Comparison of ENCODE assay signal across 12 mouse cellular contexts in genomic region chr11:28812564-28812963, GRCm38 (mm10). TPM values are rescaled to one million over a fixed set of nuclear protein-coding genes. Genes with fewer than 3 reads are reported as not detected.
DNase-seq lines count a peak whose midpoint lies in the region; ATAC-seq and TF ChIP-seq lines count a peak whose summit lies in the region.
"Had no signal": no experiment of that assay in that cellular context is flagged by ENCODE, and none has a peak within 500 bp of the region (broad histone marks: within the 10 kb centered on the region; RNA-seq: fewer than 3 reads in every experiment).

No protein-coding gene starts in this region.

- no peak for TF ChIP-seq CTCF in lung, embryonic 14.5 days (IDR thresholded peaks at IDR 0.05; ENCODE audit: low read depth)
- no peak for TF ChIP-seq CTCF in stomach, postnatal 0 days (IDR thresholded peaks at IDR 0.05; ENCODE audit: low read depth)

- no peak overlapping the region for H3K4me2 ChIP-seq in lung, embryonic 14.5 days
- no peak overlapping the region for H3K4me2 ChIP-seq in stomach, postnatal 0 days (replicated peaks; ENCODE audit: low read depth)
- H3K4me2 ChIP-seq: forebrain, embryonic 13.5 days had no signal

- 46% methylated on average over 2 of the region's 2 CpGs for WGBS in lung, embryonic 14.5 days
- WGBS in stomach, postnatal 0 days, result 23% methylated on average over 2 of the region's 2 CpGs

- H3K4me3 ChIP-seq in lung, embryonic 14.5 days (ENCODE audit: low read depth, low read length), result no peak overlapping the region
- H3K4me3 ChIP-seq in stomach, postnatal 0 days (ENCODE audit: low read depth, low read length), result no peak overlapping the region
- H3K4me3 ChIP-seq: forebrain, embryonic 13.5 days had no signal

- TF ChIP-seq EP300 in stomach, postnatal 0 days (optimal IDR thresholded peaks at IDR 0.05), result no peak

- ATAC-seq in lung, embryonic 14.5 days (ENCODE audit: insufficient read depth), result no peak
- peak; percentile 94 for ATAC-seq in common myeloid progenitor, adult 5-6 weeks (replicated peaks; ENCODE audit: low read depth, poor library complexity, severe bottlenecking)
- ATAC-seq in stomach, postnatal 0 days (ENCODE audit: low FRiP score, low TSS enrichment), result no peak
- ATAC-seq in CD4-positive, CD25-positive, alpha-beta regulatory T cell, adult 4 months, result no peak
- ATAC-seq: forebrain, embryonic 13.5 days had no signal

- H3K9ac ChIP-seq in lung, embryonic 14.5 days, result no peak overlapping the region
- H3K9ac ChIP-seq in stomach, postnatal 0 days (ENCODE audit: low read length), result no peak overlapping the region
- H3K9ac ChIP-seq: forebrain, embryonic 13.5 days had no signal

- H3K4me1 ChIP-seq in lung, embryonic 14.5 days (ENCODE audit: insufficient read depth), result no peaks in the 10 kb centered on the region
- no peaks in the 10 kb centered on the region for H3K4me1 ChIP-seq in stomach, postnatal 0 days (replicated peaks; ENCODE audit: control insufficient read depth, insufficient read depth)
- H3K4me1 ChIP-seq: forebrain, embryonic 13.5 days had no signal

- H3K9me3 ChIP-seq in lung, embryonic 14.5 days (ENCODE audit: low read depth, low read length), result no peaks in the 10 kb centered on the region
- H3K9me3 ChIP-seq in stomach, postnatal 0 days (ENCODE audit: control insufficient read depth, low read length), result no peaks in the 10 kb centered on the region
- H3K9me3 ChIP-seq: forebrain, embryonic 13.5 days had no signal

- DNase-seq in lung, embryonic 14.5 days, result peak; percentile 27
- no peak for DNase-seq in lung, postnatal 14 days
- peak; percentile 22 to 26 for DNase-seq in kidney, postnatal 4 days
- peak; percentile 37 for DNase-seq in stomach, postnatal 0 days (ENCODE audit: low spot score)
- no peak for DNase-seq in ovary, adult 18-20 months (ENCODE audit: low spot score)
- DNase-seq: adrenal gland, postnatal 14 days; embryo, embryonic 11 days; thymus, postnatal 25 days had no signal

- no peak overlapping the region for H3K27ac ChIP-seq in lung, embryonic 14.5 days (ENCODE audit: low read depth)
- H3K27ac ChIP-seq in stomach, postnatal 0 days (replicated peaks), result no peak overlapping the region
- H3K27ac ChIP-seq: forebrain, embryonic 13.5 days had no signal

- H3K36me3 ChIP-seq in lung, embryonic 14.5 days (ENCODE audit: insufficient read depth), result no peaks in the 10 kb centered on the region
- no peaks in the 10 kb centered on the region for H3K36me3 ChIP-seq in stomach, postnatal 0 days (ENCODE audit: control insufficient read depth, insufficient read depth, low read length)

- H3K27me3 ChIP-seq in lung, embryonic 14.5 days (ENCODE audit: insufficient read depth, low read length), result no peaks in the 10 kb centered on the region
- H3K27me3 ChIP-seq in stomach, postnatal 0 days (ENCODE audit: control insufficient read depth, insufficient read depth, low read length), result no peaks in the 10 kb centered on the region
- H3K27me3 ChIP-seq: forebrain, embryonic 13.5 days had no signal

RNA-seq across cellular contexts. Expression of gene Efemp1, which starts 40.4 kb away (rescaled TPM):
- polyA plus RNA-seq in lung, embryonic 14.5 days (2014; fragmentation: Nextera tagmentation; extraction: Ambion mirVana), result 9.5 and 9.6 TPM in 2 replicates
- total RNA-seq in common myeloid progenitor, adult 5-6 weeks (2017), result not detected in 2 replicates
- polyA plus RNA-seq in stomach, postnatal 0 days (2015; fragmentation: Nextera tagmentation; extraction: Ambion mirVana), result 11.1 and 17.8 TPM in 2 replicates
- polyA plus RNA-seq in CD4-positive, CD25-positive, alpha-beta regulatory T cell, adult 4 months (2017; shearing (Covaris generic)), result not detected
- total RNA-seq: monocyte, adult 5-6 weeks had no signal

Comparison
In these comparisons a context has a peak if more than half of its experiments do, and no peak if none do; other contexts are left out.
1. DNase-seq: peak in lung, embryonic 14.5 days (single experiment), kidney, postnatal 4 days (2 of 2) and stomach, postnatal 0 days (single experiment); none in lung, postnatal 14 days (single experiment) and ovary, adult 18-20 months (single experiment).
2. RNA of gene Efemp1, which starts 40.4 kb away (polyA plus RNA-seq): 11.1 to 17.8 TPM in stomach, postnatal 0 days and 9.5 to 9.6 TPM in lung, embryonic 14.5 days; not detected in CD4-positive, CD25-positive, alpha-beta regulatory T cell, adult 4 months; every median in the first group is over 10 times any median in the second.